Mouse (Mus musculus) right cerebral cortex, postnatal 25 days (tissue): ENCODE measurements at regions not wholly inside any gene's neighbourhood (a gene's known extent, or its start where the extent isn't known, plus 50 kb on each side); places are given as distances from the start of the nearest gene placed in this dataset.

Experiments used
- DNase-seq: peaks from one replicate; pipeline ENCODE4 v3.0.0; 2022

- no peak for DNase-seq
Observed at GRCm38 (mm10) chr7:93136061-93136460, 56.4 kb downstream of the Fam181b start.

- no peak for DNase-seq
Observed at GRCm38 (mm10) chr7:93147379-93147778, 67.7 kb downstream of the Fam181b start.

GRCm38 (mm10) chr7:93151321-93151720 is 71.7 kb downstream of the Fam181b start:
- no peak for DNase-seq

- DNase-seq, result peak; percentile 4
Observed at GRCm38 (mm10) chr7:93197106-93197505, 117.4 kb downstream of the Fam181b start.
